Mouse (Mus musculus) lung, postnatal 0 days (tissue): Measurements from ENCODE around the gene Spert.

Experiments used
- CTCF ChIP-seq: IDR thresholded peaks from 2 replicates; pipeline ENCODE4 v1.5.1; 2016; ENCODE audit warnings: antibody characterized with exemption, mild to moderate bottlenecking
- EP300 ChIP-seq: IDR thresholded peaks from 2 replicates; pipeline ENCODE4 v1.6.1; 2016; ENCODE audit warnings: antibody characterized with exemption, mild to moderate bottlenecking, control low read depth

- TF ChIP-seq CTCF (no peak), EP300 (no peak)
Measured at GRCm38 (mm10) chr14:75635350-75635749, 42.4 kb upstream of the Spert start.
